Mouse (Mus musculus): ENCODE results near the gene Rer1.
"Not testable (repeated sequence)": the region's sequence is repeated elsewhere in the genome, so short reads cannot be mapped to it uniquely, and the experiment has no call there.

Gene Rer1

GRCm38 (mm10) chr4:155116607-155117006, 30.4 kb upstream of the Rer1 start:
- in situ Hi-C loops (cut with MboI, MseI), result no loop called here

GRCm38 (mm10) chr4:155113766-155114410, 27.7 kb upstream of the Rer1 start:
- in situ Hi-C loops (cut with MboI, MseI), result no loop called here

GRCm38 (mm10) chr4:155109471-155109870, 23.3 kb upstream of the Rer1 start:
- in situ Hi-C loops (cut with MboI, MseI), result no loop called here

GRCm38 (mm10) chr4:155107886-155108285, 21.7 kb upstream of the Rer1 start:
- in situ Hi-C loops (cut with MboI, MseI), result no loop called here

GRCm38 (mm10) chr4:155098572-155098971, 12.4 kb upstream of the Rer1 start:
- in situ Hi-C loops (cut with MboI, MseI), result loop anchor here (5.0 kb wide), 3 partner anchors 49 to 209 kb away; partner anchors contain the start of gene Faap20 (in 2 of the 2)

GRCm38 (mm10) chr4:155097452-155097851, 11.3 kb upstream of the Rer1 start:
- in situ Hi-C loops (cut with MboI, MseI), result loop anchor here (5.0 kb wide), 3 partner anchors 50 to 210 kb away; partner anchors contain the start of gene Faap20 (in 2 of the 2)

GRCm38 (mm10) chr4:155095967-155096366, 9.8 kb upstream of the Rer1 start:
- in situ Hi-C loops (cut with MboI, MseI), result loop anchor here (5.0 kb wide), 3 partner anchors 51 to 211 kb away; partner anchors contain the start of gene Faap20 (in 2 of the 2)

GRCm38 (mm10) chr4:155095238-155095900, 9.2 kb upstream of the Rer1 start:
- in situ Hi-C loops (cut with MboI, MseI), result loop anchor here (5.0 kb wide), 3 partner anchors 52 to 212 kb away; partner anchors contain the start of gene Faap20 (in 2 of the 2)

- in situ Hi-C loops (cut with MboI, MseI), result loop anchor here in 1 of 2 experiments (5.0 kb wide), 1 partner anchor 213 kb away; no protein-coding TSS in a partner anchor
These were observed 8.4 kb upstream of the Rer1 start for GRCm38 (mm10) chr4:155094565-155094964.

- in situ Hi-C loops (cut with MboI, MseI), result loop anchor here in 1 of 2 experiments (5.0 kb wide), 1 partner anchor 214 kb away; no protein-coding TSS in a partner anchor
These were observed 7.4 kb upstream of the Rer1 start for GRCm38 (mm10) chr4:155093431-155094149.

GRCm38 (mm10) chr4:155092718-155093430, 6.7 kb upstream of the Rer1 start:
- in situ Hi-C loops (cut with MboI, MseI), result loop anchor here in 1 of 2 experiments (5.0 kb wide), 1 partner anchor 214 kb away; no protein-coding TSS in a partner anchor

- in situ Hi-C loops (cut with MboI, MseI), result loop anchor here in 1 of 2 experiments (5.0 kb wide), 1 partner anchor 216 kb away; no protein-coding TSS in a partner anchor
These were observed 4.7 kb upstream of the Rer1 start for GRCm38 (mm10) chr4:155090688-155091449.

GRCm38 (mm10) chr4:155090147-155090546, 4.0 kb upstream of the Rer1 start:
- in situ Hi-C loops (cut with MboI, MseI), result loop anchor here in 1 of 2 experiments (5.0 kb wide), 1 partner anchor 217 kb away; no protein-coding TSS in a partner anchor

- in situ Hi-C loops (cut with MboI, MseI), result no loop called here
These were observed 3.1 kb upstream of the Rer1 start for GRCm38 (mm10) chr4:155089241-155089640.

- in situ Hi-C loops (cut with MboI, MseI), result no loop called here
These were observed 725 bp downstream of the Rer1 start for GRCm38 (mm10) chr4:155085206-155086107.

GRCm38 (mm10) chr4:155084351-155084750, 1.8 kb downstream of the Rer1 start:
- in situ Hi-C loops (cut with MboI, MseI), result no loop called here

GRCm38 (mm10) chr4:155083553-155083952, 2.6 kb downstream of the Rer1 start:
- in situ Hi-C loops (cut with MboI, MseI), result no loop called here

- in situ Hi-C loops (cut with MboI, MseI), result no loop called here
These were observed 6.5 kb downstream of the Rer1 start for GRCm38 (mm10) chr4:155079666-155080065.

GRCm38 (mm10) chr4:155078808-155079207, 7.4 kb downstream of the Rer1 start:
- in situ Hi-C loops (cut with MboI, MseI), result not testable (repeated sequence)

Measured in T-helper 17 cell (primary cell).